Mouse (Mus musculus) v-Abl transformed pro-B cells (cell line): ENCODE data around the gene Olfr870.
"Not testable (repeated sequence)": the region's sequence is repeated elsewhere in the genome, so short reads cannot be mapped to it uniquely, and the experiment has no call there.

Source experiments
- in situ Hi-C, 2 experiments: fragments of 400-800 bp; cut with MboI; formaldehyde crosslinking; loops; one replicate each; pipeline ENCODE4 v1.15.1; 2025; ENCODE audit not compliant: unreplicated experiment in 2 of 2

Gene Olfr870

GRCm38 (mm10) chr9:20173957-20174356, at the start of gene Olfr870:
Olfr870 (minus strand) TSS chr9:20174057.
- in situ Hi-C loops: no loop called here

- in situ Hi-C loops: no loop called here
Measured at GRCm38 (mm10) chr9:20211907-20212306, 38.0 kb upstream of the Olfr870 start, which contains the start of gene Olfr871. Olfr871 (plus strand) TSS chr9:20212207.

GRCm38 (mm10) chr9:20211477-20211876, 37.6 kb upstream of the Olfr870 start:
- in situ Hi-C loops: no loop called here

GRCm38 (mm10) chr9:20210812-20211211, 37.0 kb upstream of the Olfr870 start:
- in situ Hi-C loops: no loop called here

- in situ Hi-C loops: not testable (repeated sequence)
Measured at GRCm38 (mm10) chr9:20203413-20203984, 29.6 kb upstream of the Olfr870 start.

GRCm38 (mm10) chr9:20202131-20202530, 28.3 kb upstream of the Olfr870 start:
- in situ Hi-C loops: no loop called here

GRCm38 (mm10) chr9:20179463-20179862, 5.6 kb upstream of the Olfr870 start:
- in situ Hi-C loops: no loop called here

- in situ Hi-C loops: no loop called here
Measured at GRCm38 (mm10) chr9:20149706-20150105, 24.2 kb downstream of the Olfr870 start.

- in situ Hi-C loops: no loop called here
Measured at GRCm38 (mm10) chr9:20128709-20129108, 45.1 kb downstream of the Olfr870 start, which contains the start of gene Olfr869. Olfr869 (plus strand) TSS chr9:20129009.
